Mouse (Mus musculus): ENCODE measurements around the gene C1qtnf6. TPM values are rescaled to one million over a fixed set of nuclear protein-coding genes. Genes with fewer than 3 reads are reported as not detected.

Gene C1qtnf6
- total and polyA plus RNA-seq, 2 experiments from 2014 or later: 23.0 to 27.4 TPM

DNA sequence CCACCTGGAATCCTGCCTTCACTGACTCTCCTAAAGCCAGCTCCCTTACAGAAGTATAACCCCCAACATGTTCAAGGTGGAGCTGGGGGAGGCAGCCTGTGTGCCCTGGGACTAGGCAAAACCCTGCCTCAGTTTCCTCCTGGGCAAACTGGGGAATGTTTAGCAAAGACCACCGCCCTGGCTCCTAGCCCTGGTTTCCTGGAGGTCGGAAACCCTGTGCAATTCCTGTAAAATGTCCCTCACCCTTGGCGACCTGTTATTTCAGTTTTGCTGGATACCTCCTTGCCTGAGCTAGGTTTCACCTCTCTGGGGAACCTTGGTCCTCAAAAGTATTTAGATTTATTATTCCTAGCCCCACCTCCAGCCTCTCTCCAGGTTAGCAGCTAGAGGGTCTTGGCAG lies 1.1 kb downstream of the C1qtnf6 start:
- TF ChIP-seq EP300 (IDR thresholded peaks at IDR 0.05; ENCODE audit: low read depth): no peak
- TF ChIP-seq CTCF (IDR thresholded peaks at IDR 0.05; ENCODE audit: low read depth): no peak

DNA sequence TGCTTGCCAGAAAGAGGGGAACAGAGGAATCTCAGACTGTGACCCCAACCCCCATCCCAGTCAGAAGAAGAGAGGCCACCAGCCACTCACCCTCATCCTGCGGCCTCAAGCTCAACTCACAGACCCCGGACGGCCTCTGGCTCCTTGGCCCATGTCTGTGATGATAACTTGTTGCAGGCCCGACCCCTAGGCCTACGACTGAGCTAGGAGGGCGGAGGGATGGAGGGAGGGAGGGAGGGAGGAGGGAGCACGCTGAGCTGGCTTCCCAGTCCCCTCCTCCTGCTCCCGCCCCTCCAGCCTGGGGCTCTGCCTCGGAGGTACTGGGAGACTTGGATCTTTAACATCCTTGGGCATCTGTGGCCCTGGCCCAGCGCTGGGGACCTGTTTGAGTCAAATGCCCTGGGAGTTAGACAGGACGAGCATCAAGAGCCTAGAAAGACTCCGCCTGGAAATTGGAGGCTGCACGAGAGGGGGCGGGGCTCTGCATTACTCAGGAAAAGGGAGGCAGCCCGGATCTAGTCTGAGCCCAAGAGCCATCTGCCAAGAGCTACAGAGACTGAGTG lies 1.7 kb downstream of the C1qtnf6 start:
- peak overlapping the region; percentile 75 for H3K4me2 ChIP-seq (ENCODE audit: low read depth, low read length)
- H3K9me3 ChIP-seq (replicated peaks; ENCODE audit: control insufficient read depth, low read length): no peaks in the 10 kb centered on the region
- DNase-seq (ENCODE audit: low spot score) (peak; percentile 82), ATAC-seq (ENCODE audit: insufficient read depth, low read depth) (peak; percentile 29)
- WGBS: 1% methylated on average over 15 of the region's 15 CpGs
- no peaks in the 10 kb centered on the region for H3K27me3 ChIP-seq (ENCODE audit: control insufficient read depth, insufficient read depth, low read length)
- TF ChIP-seq CTCF (IDR thresholded peaks at IDR 0.05; ENCODE audit: low read depth) (no peak), EP300 (IDR thresholded peaks at IDR 0.05; ENCODE audit: low read depth) (no peak)
- peaks cover 36% of the 10 kb centered on the region for H3K4me1 ChIP-seq (ENCODE audit: control insufficient read depth, insufficient read depth)
- H3K4me3 ChIP-seq (ENCODE audit: low read depth, low read length): peak overlapping the region; percentile 54
- peaks cover 14% of the 10 kb centered on the region for H3K36me3 ChIP-seq (replicated peaks; ENCODE audit: control insufficient read depth, insufficient read depth, low read length)
- peak overlapping the region; percentile 92 for H3K27ac ChIP-seq (ENCODE audit: low read depth)
- H3K9ac ChIP-seq (replicated peaks; ENCODE audit: low read depth, low read length): peak overlapping the region; percentile 63

More for the DNA sequence above, 1.1 kb downstream of the C1qtnf6 start:
- no peaks in the 10 kb centered on the region for H3K27me3 ChIP-seq (ENCODE audit: control insufficient read depth, insufficient read depth, low read length)
- peak overlapping the region; percentile 92 for H3K27ac ChIP-seq (ENCODE audit: low read depth)
- 75% methylated on average over 3 of the region's 3 CpGs for WGBS
- peak overlapping the region; percentile 75 for H3K4me2 ChIP-seq (ENCODE audit: low read depth, low read length)
- H3K4me3 ChIP-seq (ENCODE audit: low read depth, low read length): no peak overlapping the region
- H3K9me3 ChIP-seq (replicated peaks; ENCODE audit: control insufficient read depth, low read length): no peaks in the 10 kb centered on the region
- peaks cover 7% of the 10 kb centered on the region for H3K36me3 ChIP-seq (replicated peaks; ENCODE audit: control insufficient read depth, insufficient read depth, low read length)
- peaks cover 36% of the 10 kb centered on the region for H3K4me1 ChIP-seq (ENCODE audit: control insufficient read depth, insufficient read depth)
- no peak for DNase-seq (ENCODE audit: low spot score)
- ATAC-seq (ENCODE audit: insufficient read depth, low read depth): no peak
- H3K9ac ChIP-seq (replicated peaks; ENCODE audit: low read depth, low read length): peak overlapping the region; percentile 63; the same call in 1 of the 2 replicates

DNA sequence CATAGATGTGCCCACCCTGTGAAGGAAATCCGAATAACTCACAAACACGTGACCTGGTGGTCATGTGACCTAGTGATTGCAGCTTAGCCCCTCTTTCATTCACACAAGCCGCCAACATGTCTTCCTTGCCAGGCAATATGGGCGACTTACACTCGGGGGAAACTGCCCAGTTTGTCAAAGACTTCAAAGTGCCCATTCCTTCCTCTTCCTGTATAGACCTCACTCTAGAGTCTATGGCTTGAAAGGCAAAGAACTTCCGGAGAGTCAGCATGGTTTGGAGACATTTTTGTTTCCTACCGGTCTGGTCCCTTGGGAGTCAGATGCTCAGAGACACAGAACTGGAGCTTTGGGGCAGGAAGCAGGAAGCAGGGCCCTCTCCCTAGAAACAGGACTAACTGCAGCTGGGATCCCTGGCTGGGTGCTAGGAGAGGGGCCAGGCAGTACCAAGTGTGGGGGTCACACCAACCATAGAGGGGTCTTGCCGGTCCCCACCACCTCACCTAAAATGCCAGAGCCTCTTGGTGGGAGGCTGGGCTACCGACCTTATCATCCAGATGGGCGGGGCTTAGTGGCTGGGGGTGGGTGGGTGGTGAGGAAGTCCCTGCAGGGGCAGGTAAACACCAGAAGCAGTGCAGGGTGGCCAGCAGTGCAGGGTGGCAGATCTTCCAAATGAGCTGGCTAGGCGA lies 2.3 kb downstream of the C1qtnf6 start:
- Histone ChIP-seq H3K4me3 (ENCODE audit: low read depth, low read length) (peak overlapping the region; percentile 54), H3K9me3 (replicated peaks; ENCODE audit: control insufficient read depth, low read length) (no peaks in the 10 kb centered on the region), H3K36me3 (replicated peaks; ENCODE audit: control insufficient read depth, insufficient read depth, low read length) (peaks cover 17% of the 10 kb centered on the region), H3K27ac (ENCODE audit: low read depth) (peak overlapping the region; percentile 92), H3K4me2 (ENCODE audit: low read depth, low read length) (peak overlapping the region; percentile 75), H3K27me3 (ENCODE audit: control insufficient read depth, insufficient read depth, low read length) (no peaks in the 10 kb centered on the region), H3K9ac (replicated peaks; ENCODE audit: low read depth, low read length) (peak overlapping the region; percentile 63), H3K4me1 (ENCODE audit: control insufficient read depth, insufficient read depth) (peaks cover 36% of the 10 kb centered on the region)
- TF ChIP-seq EP300 (IDR thresholded peaks at IDR 0.05; ENCODE audit: low read depth) (no peak), CTCF (IDR thresholded peaks at IDR 0.05; ENCODE audit: low read depth) (no peak)
- no peak for ATAC-seq (ENCODE audit: insufficient read depth, low read depth)
- DNase-seq (ENCODE audit: low spot score): peak; percentile 62
- 31% methylated on average over 11 of the region's 11 CpGs for whole genome bisulfite sequencing

DNA sequence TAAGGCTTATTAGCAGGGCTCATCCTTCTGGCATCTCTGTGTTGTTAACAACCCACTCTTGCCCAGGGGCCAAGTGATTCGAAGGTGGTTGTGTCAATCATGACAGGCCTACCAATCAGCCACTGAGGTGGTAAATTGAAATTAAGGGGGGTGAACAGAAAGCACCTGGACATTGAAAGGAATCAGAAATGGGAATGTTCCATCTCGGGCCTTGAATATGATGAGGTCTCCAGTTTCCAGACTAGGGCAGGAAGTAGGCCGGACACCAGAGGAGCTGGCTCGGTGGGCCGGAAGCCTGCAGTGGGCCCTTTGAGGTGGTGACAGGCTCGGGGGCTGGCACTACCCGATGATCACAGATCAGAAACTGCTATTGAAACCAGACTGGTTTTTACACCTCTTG lies 3.2 kb downstream of the C1qtnf6 start:
- peak; percentile 24 for DNase-seq (ENCODE audit: low spot score)
- WGBS: 59% methylated on average over 7 of the region's 7 CpGs
- Histone ChIP-seq H3K4me3 (ENCODE audit: low read depth, low read length) (no peak overlapping the region), H3K4me2 (ENCODE audit: low read depth, low read length) (peak overlapping the region; percentile 75), H3K27ac (ENCODE audit: low read depth) (peak overlapping the region; percentile 92), H3K9ac (replicated peaks; ENCODE audit: low read depth, low read length) (no peak overlapping the region), H3K27me3 (ENCODE audit: control insufficient read depth, insufficient read depth, low read length) (no peaks in the 10 kb centered on the region), H3K4me1 (ENCODE audit: control insufficient read depth, insufficient read depth) (peaks cover 36% of the 10 kb centered on the region), H3K36me3 (replicated peaks; ENCODE audit: control insufficient read depth, insufficient read depth, low read length) (peaks cover 17% of the 10 kb centered on the region), H3K9me3 (replicated peaks; ENCODE audit: control insufficient read depth, low read length) (no peaks in the 10 kb centered on the region)
- TF ChIP-seq EP300 (IDR thresholded peaks at IDR 0.05; ENCODE audit: low read depth) (no peak), CTCF (IDR thresholded peaks at IDR 0.05; ENCODE audit: low read depth) (no peak)
- ATAC-seq (ENCODE audit: insufficient read depth, low read depth): no peak

DNA sequence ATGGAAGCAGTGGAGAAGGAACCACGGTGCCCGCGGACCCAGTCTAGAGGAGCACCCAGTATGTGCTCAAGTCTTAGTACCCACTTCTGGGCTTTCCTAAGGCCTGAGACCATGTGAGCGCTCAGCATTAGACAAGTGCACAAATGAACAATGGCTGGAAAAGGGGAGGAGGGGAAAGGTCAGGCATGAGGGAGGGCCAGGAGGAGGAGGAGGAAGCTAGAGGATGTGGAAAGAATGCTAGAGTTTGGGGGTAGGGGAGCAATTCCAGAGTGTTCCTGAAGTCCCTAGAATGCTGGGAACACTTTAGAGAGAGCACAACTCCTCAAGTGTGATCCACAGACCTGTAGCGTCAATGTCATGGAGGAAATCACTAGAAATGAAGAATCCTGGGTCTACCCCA lies 7.1 kb downstream of the C1qtnf6 start:
- Histone ChIP-seq H3K27ac (ENCODE audit: low read depth) (no peak overlapping the region), H3K9me3 (replicated peaks; ENCODE audit: control insufficient read depth, low read length) (no peaks in the 10 kb centered on the region), H3K4me1 (ENCODE audit: control insufficient read depth, insufficient read depth) (peaks cover 19% of the 10 kb centered on the region), H3K36me3 (replicated peaks; ENCODE audit: control insufficient read depth, insufficient read depth, low read length) (peaks cover 17% of the 10 kb centered on the region), H3K4me3 (ENCODE audit: low read depth, low read length) (no peak overlapping the region), H3K9ac (replicated peaks; ENCODE audit: low read depth, low read length) (no peak overlapping the region), H3K4me2 (ENCODE audit: low read depth, low read length) (no peak overlapping the region), H3K27me3 (ENCODE audit: control insufficient read depth, insufficient read depth, low read length) (no peaks in the 10 kb centered on the region)
- TF ChIP-seq CTCF (IDR thresholded peaks at IDR 0.05; ENCODE audit: low read depth) (no peak), EP300 (IDR thresholded peaks at IDR 0.05; ENCODE audit: low read depth) (no peak)
- ATAC-seq (ENCODE audit: insufficient read depth, low read depth) (no peak), DNase-seq (ENCODE audit: low spot score) (peak; percentile 16)
- WGBS: 84% methylated on average over 5 of the region's 5 CpGs
